Mouse (Mus musculus) neural tube, embryonic 11.5 days (tissue): ENCODE results near the gene Plac9a. TPM values are rescaled to one million over a fixed set of nuclear protein-coding genes. Genes with fewer than 3 reads are reported as not detected.
"Not testable (repeated sequence)": the region's sequence is repeated elsewhere in the genome, so short reads cannot be mapped to it uniquely, and the experiment has no call there.

Experiments used
- ATAC-seq: fragments of 200-750 bp; cut with Nextera tagmentation; 2 replicates; pipeline ENCODE4 v1.8.0; 2017; ENCODE audit warnings: moderate number of reproducible peaks, mild to moderate bottlenecking, moderate TSS enrichment, moderate library complexity; ENCODE audit not compliant: insufficient read depth, low FRiP score, low TSS enrichment
- DNase-seq: peaks from one replicate; pipeline ENCODE4 v3.0.0-alpha.2; 2015; ENCODE audit warnings: low spot score
- H3K27ac ChIP-seq: fragments of 300-500 bp; sonication (generic); 2 replicates; pipeline ENCODE4 v1.5.1; 2014; ENCODE audit warnings: low read depth, mild to moderate bottlenecking, low read length
- H3K27me3 ChIP-seq: fragments of 300-500 bp; sonication (generic); 2 replicates; pipeline ENCODE4 v1.6.1; 2014; ENCODE audit warnings: mild to moderate bottlenecking, low read length, mixed read lengths; ENCODE audit not compliant: control insufficient read depth, insufficient read depth
- H3K36me3 ChIP-seq: fragments of 300-500 bp; sonication (generic); 2 replicates; pipeline ENCODE4 v1.6.1; 2014; ENCODE audit warnings: mild to moderate bottlenecking, low read length, moderate library complexity, mixed read lengths; ENCODE audit not compliant: control insufficient read depth, insufficient read depth
- H3K4me1 ChIP-seq: fragments of 300-500 bp; sonication (generic); 2 replicates; pipeline ENCODE4 v1.6.1; 2014; ENCODE audit warnings: low read length, mixed read lengths; ENCODE audit not compliant: control insufficient read depth, insufficient read depth
- H3K4me2 ChIP-seq: fragments of 300-500 bp; sonication (generic); 2 replicates; pipeline ENCODE4 v1.6.1; 2014; ENCODE audit warnings: low read depth, mild to moderate bottlenecking, moderate library complexity
- H3K4me3 ChIP-seq: fragments of 300-500 bp; sonication (generic); 2 replicates; pipeline ENCODE4 v1.5.1; 2014; ENCODE audit warnings: low read depth, low read length
- H3K9ac ChIP-seq: fragments of 300-500 bp; sonication (generic); 2 replicates; pipeline ENCODE4 v1.6.1; 2014; ENCODE audit warnings: mild to moderate bottlenecking, low read length
- H3K9me3 ChIP-seq: fragments of 300-500 bp; sonication (generic); 2 replicates; pipeline ENCODE4 v1.6.1; 2016; ENCODE audit warnings: low read length; ENCODE audit not compliant: control insufficient read depth
- WGBS: fragments of 180-500 bp; shearing (Covaris S2); extraction: QIAGEN DNeasy Blood & Tissue Kit; methylation state at CpG from one replicate; pipeline ENCODE4 v1.1.7; 2014; 5-methylcytosine and 5-hydroxymethylcytosine counted together
- polyA plus RNA-seq: library from polyadenylated mRNA; unstranded; fragments of >200 nt; fragmentation: Nextera tagmentation; extraction: Ambion mirVana; gene quantifications from 2 replicates; pipeline ENCODE4 v1.2.1, GENCODE M21; 2014

The Plac9a gene
- polyA plus RNA-seq, 1 experiment from 2014 or later, result not detected

DNA sequence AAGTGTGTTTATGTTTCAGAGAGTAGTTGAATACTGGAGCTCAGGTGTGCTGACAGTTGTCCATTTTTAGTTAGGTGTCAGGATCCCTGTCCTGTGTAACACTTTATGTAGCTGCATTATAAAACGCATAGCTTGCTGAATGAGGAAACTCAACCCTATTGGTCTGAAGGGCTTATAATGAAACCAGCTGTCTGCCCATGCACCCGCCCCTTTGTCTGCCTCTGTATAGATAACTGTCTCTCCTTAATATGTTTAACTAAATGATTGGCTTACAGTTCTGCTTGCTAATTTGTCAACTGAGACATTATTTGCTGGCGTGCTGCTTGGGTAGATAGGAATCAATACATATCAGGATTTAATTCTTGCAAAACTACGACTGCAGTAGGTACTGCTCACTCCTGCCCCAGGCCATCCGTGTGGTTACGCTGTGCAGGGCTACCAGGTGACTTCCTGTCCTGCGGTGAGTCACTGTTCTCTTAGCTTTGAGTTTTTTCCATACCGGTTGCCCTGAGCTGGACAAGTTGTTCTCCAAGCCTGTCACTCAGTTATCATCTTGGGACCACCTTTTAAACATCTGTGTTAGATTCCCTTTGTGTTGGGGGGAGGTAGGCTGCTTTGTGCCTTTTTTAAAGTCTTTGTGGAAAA is 47.5 kb downstream of the Plac9a start:
- H3K4me3 ChIP-seq, result no peak overlapping the region
- H3K9me3 ChIP-seq, result no peaks in the 10 kb centered on the region
- no peak overlapping the region for H3K4me2 ChIP-seq
- H3K27me3 ChIP-seq, result no peaks in the 10 kb centered on the region
- no peaks in the 10 kb centered on the region for H3K4me1 ChIP-seq
- WGBS, result 78% methylated on average over 8 of the region's 8 CpGs
- ATAC-seq (no peak), DNase-seq (no peak)
- H3K9ac ChIP-seq, result no peak overlapping the region
- no peak overlapping the region for H3K27ac ChIP-seq
- no peaks in the 10 kb centered on the region for H3K36me3 ChIP-seq

- no peak overlapping the region for H3K4me3 ChIP-seq
- H3K4me2 ChIP-seq, result no peak overlapping the region
- no peaks in the 10 kb centered on the region for H3K27me3 ChIP-seq
- H3K36me3 ChIP-seq, result no peaks in the 10 kb centered on the region
- H3K27ac ChIP-seq, result no peak overlapping the region
- DNase-seq, result no peak
- H3K9me3 ChIP-seq, result no peaks in the 10 kb centered on the region
- H3K4me1 ChIP-seq, result no peaks in the 10 kb centered on the region
- 90% methylated on average over 16 of the region's 16 CpGs for WGBS
- H3K9ac ChIP-seq, result no peak overlapping the region
- ATAC-seq, result no peak
Observed at GRCm38 (mm10) chr14:25853717-25854452, 49.0 kb downstream of the Plac9a start.

DNA sequence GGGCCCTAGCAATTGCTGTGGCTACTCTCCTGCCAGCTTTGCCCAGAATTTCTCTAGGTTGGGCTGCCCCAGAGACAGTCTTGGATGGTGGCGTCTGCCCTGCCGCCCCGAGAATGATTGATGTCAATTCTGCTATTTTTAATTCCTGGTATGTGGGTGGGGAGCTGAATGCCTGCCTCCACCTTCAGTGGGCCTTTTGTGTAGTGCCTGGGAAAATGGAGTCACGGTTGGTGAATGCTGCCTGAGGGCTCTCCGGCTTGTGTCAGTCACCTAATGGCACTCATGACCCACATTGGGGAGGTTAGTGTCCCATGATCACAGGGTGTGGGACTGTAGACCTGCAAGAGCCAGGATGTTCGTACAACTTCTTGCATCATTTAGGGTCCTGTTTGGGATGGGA is 49.6 kb downstream of the Plac9a start:
- DNase-seq (no peak), ATAC-seq (no peak)
- H3K9ac ChIP-seq, result no peak overlapping the region
- no peak overlapping the region for H3K4me2 ChIP-seq
- H3K36me3 ChIP-seq, result no peaks in the 10 kb centered on the region
- H3K9me3 ChIP-seq, result no peaks in the 10 kb centered on the region
- H3K4me3 ChIP-seq, result no peak overlapping the region
- WGBS, result 72% methylated on average over 6 of the region's 6 CpGs
- H3K4me1 ChIP-seq, result no peaks in the 10 kb centered on the region
- H3K27me3 ChIP-seq, result no peaks in the 10 kb centered on the region
- H3K27ac ChIP-seq, result no peak overlapping the region

DNA sequence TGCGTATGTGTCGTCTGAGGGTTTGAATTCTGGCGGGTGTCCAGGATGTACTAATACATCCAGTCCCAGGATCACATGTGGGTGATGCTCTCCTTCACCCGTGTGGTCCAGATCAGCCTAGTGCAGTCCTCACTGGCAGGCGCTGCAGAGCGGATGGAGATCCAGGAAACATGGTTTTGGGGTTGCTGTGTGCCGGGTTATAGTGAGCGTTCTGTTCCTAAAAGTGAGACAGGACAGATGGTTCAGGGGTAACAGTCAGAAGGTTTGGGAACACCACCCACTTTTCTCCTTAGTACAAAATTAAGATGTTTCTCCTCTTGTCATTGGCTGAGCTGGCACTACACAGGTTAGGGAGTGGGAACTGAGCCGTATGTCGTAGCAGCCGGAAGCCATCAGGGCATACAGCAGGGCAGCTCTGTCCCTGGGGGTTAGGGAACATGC is 50.8 kb downstream of the Plac9a start:
- Histone ChIP-seq H3K27me3 (no peaks in the 10 kb centered on the region), H3K9me3 (no peaks in the 10 kb centered on the region), H3K4me1 (no peaks in the 10 kb centered on the region; the same call in 1 of the 2 replicates), H3K36me3 (no peaks in the 10 kb centered on the region), H3K4me2 (no peak overlapping the region), H3K27ac (no peak overlapping the region), H3K4me3 (no peak overlapping the region), H3K9ac (no peak overlapping the region)
- 83% methylated on average over 11 of the region's 11 CpGs for WGBS
- ATAC-seq (no peak), DNase-seq (no peak)

- Histone ChIP-seq H3K4me3 (no peak overlapping the region), H3K9me3 (no peaks in the 10 kb centered on the region), H3K36me3 (no peaks in the 10 kb centered on the region), H3K27ac (no peak overlapping the region), H3K27me3 (no peaks in the 10 kb centered on the region), H3K9ac (no peak overlapping the region), H3K4me1 (no peaks in the 10 kb centered on the region; the same call in 1 of the 2 replicates), H3K4me2 (no peak overlapping the region)
- ATAC-seq, result no peak
- DNase-seq, result no peak
- WGBS, result 59% methylated on average over 6 of the region's 6 CpGs
Observed at GRCm38 (mm10) chr14:25851189-25851588, 51.7 kb downstream of the Plac9a start.

DNA sequence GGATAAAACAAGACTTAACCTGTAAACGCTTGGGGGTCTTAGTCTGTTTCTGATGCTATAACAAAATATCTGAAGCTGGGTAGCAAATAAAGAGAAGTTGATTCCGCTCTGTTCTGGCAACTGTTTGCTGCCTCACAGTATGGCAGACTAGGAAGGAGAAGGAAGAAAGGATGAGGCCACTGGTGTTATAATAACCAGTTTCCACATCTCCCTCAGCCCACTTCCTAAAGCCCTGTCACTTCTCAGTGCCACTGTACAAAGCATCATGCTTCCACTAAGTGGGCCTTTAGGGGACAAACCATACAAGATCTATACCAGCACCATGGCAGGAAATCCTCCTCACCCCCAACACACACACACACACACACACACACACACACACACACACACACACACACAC is 52.5 kb downstream of the Plac9a start:
- H3K27me3 ChIP-seq, result no peaks in the 10 kb centered on the region
- 93% methylated on average over 2 of the region's 2 CpGs for WGBS
- no peaks in the 10 kb centered on the region for H3K9me3 ChIP-seq
- no peaks in the 10 kb centered on the region; the same call in 1 of the 2 replicates for H3K4me1 ChIP-seq
- no peak overlapping the region for H3K4me3 ChIP-seq
- DNase-seq (no peak), ATAC-seq (no peak)
- no peaks in the 10 kb centered on the region for H3K36me3 ChIP-seq
- no peak overlapping the region for H3K4me2 ChIP-seq
- no peak overlapping the region for H3K27ac ChIP-seq
- H3K9ac ChIP-seq, result no peak overlapping the region

DNA sequence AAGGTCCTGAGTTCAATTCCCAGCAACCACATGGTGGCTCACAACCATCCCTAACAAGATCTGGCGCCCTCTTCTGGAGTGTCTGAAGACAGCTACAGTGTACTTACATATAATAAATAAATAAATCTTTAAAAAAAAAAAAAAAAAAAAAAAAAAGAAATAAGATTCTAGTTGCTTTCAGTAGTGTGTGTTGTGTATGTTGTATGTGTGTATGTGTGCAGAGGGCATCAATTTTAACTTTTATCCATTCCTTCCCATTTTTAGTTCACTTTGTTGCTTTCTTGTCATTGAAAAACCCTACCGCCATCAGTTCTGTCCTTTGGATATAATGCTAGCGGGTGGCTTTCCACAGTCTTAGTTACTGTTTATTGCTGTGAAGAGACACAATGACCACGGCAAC is 54.2 kb downstream of the Plac9a start:
- 89% methylated on average over 3 of the region's 4 CpGs for WGBS
- H3K9me3 ChIP-seq, H3K36me3 ChIP-seq, H3K4me3 ChIP-seq, H3K27ac ChIP-seq, H3K9ac ChIP-seq, H3K4me2 ChIP-seq, H3K27me3 ChIP-seq, ATAC-seq, DNase-seq, H3K4me1 ChIP-seq: not testable (repeated sequence)

GRCm38 (mm10) chr14:25848237-25848636 is 54.7 kb downstream of the Plac9a start:
- H3K4me3 ChIP-seq, result no peak overlapping the region
- ATAC-seq, result no peak
- no peak for DNase-seq
- WGBS, result 87% methylated on average over 6 of the region's 6 CpGs
- H3K9me3 ChIP-seq, result no peaks in the 10 kb centered on the region
- no peaks in the 10 kb centered on the region for H3K36me3 ChIP-seq
- H3K4me2 ChIP-seq, result no peak overlapping the region
- H3K4me1 ChIP-seq, result no peaks in the 10 kb centered on the region; the same call in 1 of the 2 replicates
- peaks cover 7% of the 10 kb centered on the region for H3K27me3 ChIP-seq
- H3K9ac ChIP-seq, result no peak overlapping the region
- H3K27ac ChIP-seq, result no peak overlapping the region

DNA sequence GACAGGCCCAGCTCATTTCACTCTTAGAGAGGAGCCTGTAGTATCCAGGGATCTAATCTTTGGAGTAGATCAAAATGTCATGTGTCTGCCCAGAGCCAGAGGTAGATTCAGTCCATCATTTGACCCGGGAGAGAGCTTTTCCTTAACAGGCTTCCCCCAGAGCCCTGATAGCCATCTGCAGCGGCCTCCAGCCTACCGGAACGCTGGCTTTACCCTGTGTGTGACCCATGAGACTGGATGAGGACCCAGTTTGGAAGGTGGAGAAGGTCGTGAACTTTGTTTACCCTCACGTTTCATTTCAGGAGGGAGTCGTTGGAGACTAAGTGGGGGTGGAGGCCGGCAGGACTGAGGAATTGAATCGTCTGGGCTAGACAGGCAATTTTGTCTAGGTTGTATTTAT is 55.2 kb downstream of the Plac9a start:
- DNase-seq (no peak), ATAC-seq (no peak)
- Histone ChIP-seq H3K27me3 (peaks cover 13% of the 10 kb centered on the region), H3K4me2 (no peak overlapping the region), H3K9ac (no peak overlapping the region), H3K4me1 (no peaks in the 10 kb centered on the region; the same call in none of the 2 replicates), H3K9me3 (no peaks in the 10 kb centered on the region), H3K4me3 (no peak overlapping the region), H3K27ac (no peak overlapping the region), H3K36me3 (no peaks in the 10 kb centered on the region)
- 30% methylated on average over 9 of the region's 9 CpGs for WGBS
